Mouse (Mus musculus) left cerebral cortex, postnatal 25 days (tissue): ENCODE results near the gene Nlgn3. TPM values are rescaled to one million over a fixed set of nuclear protein-coding genes. Genes with fewer than 3 reads are reported as not detected.

Source experiments
- DNase-seq, 2 experiments: peaks; one replicate each; pipeline ENCODE4 v3.0.0; 2022; ENCODE audit warnings: low spot score in 2 of 2, mixed read lengths in 1 of 2
- intact Hi-C: fragments of 180-260 bp; cut with DNase I; formaldehyde crosslinking; loops from one replicate; pipeline ENCODE4 v1.15.1; 2025
- total RNA-seq, 2 experiments: library from RNA; stranded (reverse); gene quantifications; 2 replicates each; pipeline ENCODE4 v1.2.3; 2021

Nlgn3 gene
- total RNA-seq, result 100 to 1,000 TPM; 174 to 180 TPM

DNA sequence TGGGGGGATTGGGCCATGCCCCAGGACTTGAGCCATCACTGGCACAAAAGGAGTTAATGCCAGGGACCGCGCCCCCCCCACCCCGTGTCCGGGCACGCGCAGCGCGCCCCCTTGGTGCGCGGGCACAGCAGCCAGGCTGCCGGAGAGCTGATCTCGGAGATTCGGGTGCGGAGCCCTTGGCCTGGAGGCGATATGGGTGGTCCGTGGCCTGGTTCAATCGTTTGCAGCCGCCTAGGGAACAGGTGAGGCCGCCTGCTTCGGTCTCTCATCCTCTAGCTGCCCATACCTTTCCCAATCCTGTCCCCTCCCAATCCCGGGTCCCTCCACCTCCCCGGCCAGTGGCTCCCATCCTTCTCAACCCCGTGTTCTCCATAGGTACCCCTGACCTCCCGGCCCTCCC lies at the start of gene Nlgn3:
Gene Nlgn3 (plus strand): TSS at position 114 of the 400 bp plus-strand sequence.
- intact Hi-C loops, result no loop called here
- DNase-seq, result peak in 1 of 2 experiments; percentile 55

DNA sequence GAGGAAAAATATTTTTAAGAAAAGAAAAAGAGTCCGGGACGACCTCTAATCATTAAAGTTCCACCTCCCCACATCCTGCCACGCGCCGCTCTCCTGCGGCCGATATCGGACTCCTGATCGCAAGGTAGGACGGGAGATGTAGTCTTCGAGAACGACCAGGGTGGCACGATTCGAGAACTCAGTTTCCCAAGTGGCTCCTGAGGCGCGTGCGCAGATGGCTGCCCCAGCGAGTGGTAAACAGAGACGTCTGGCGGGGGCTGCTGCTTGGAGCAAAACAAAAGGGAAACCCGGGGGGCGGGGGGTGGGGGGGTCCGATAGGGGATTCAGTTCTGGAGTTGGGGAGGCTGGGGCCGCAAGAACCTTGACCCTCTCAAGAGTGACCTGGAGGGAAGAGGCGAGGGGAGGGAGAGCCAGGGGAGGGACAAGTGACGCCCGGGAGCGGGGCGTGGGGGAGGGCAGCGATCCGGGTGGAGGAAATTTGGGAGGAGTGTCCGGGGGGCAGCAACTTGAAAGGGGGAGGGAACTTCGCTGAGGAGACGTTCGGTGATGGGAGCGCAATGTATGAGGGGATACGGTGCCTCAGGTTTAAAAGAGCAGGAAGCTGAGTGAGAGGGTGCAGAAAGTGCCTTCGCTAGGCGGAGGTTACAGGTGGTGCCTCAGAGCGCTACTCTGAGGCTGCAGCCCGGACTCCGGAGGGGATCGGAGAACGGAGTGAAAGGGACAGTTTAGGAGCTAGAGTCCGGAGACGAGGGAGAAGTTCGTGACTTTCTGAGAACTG lies 44.8 kb upstream of the Nlgn3 start, which contains the start of gene Foxo4:
Gene Foxo4 (plus strand): TSS at position 577 of the 778 bp plus-strand sequence.
- intact Hi-C loops, result loop anchor here (1.0 to 2.0 kb wide), 3 partner anchors 21 to 79 kb away; partner anchors contain the start of genes Med12 and Snx12
- peak; percentile 84 to 90 for DNase-seq

DNA sequence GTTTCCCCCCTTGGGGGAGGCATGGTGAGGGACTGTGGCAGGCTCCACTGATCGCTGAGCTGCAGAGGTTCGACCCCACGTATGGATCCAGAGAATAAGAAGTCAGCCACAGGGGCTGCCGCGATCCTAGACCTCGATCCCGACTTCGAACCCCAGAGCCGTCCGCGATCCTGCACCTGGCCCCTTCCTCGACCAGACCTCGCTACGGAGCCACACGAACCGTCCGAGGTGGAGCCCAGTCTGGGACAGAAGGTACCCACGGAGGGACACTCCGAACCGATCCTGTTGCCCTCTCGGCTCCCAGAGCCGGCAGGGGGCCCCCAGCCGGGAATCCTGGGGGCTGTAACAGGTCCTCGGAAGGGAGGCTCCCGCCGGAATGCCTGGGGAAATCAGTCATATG lies 44.2 kb upstream of the Nlgn3 start:
- DNase-seq, result no peak
- intact Hi-C loops, result loop anchor here (1.0 to 2.0 kb wide), 3 partner anchors 20 to 78 kb away; partner anchors contain the start of genes Med12 and Snx12

DNA sequence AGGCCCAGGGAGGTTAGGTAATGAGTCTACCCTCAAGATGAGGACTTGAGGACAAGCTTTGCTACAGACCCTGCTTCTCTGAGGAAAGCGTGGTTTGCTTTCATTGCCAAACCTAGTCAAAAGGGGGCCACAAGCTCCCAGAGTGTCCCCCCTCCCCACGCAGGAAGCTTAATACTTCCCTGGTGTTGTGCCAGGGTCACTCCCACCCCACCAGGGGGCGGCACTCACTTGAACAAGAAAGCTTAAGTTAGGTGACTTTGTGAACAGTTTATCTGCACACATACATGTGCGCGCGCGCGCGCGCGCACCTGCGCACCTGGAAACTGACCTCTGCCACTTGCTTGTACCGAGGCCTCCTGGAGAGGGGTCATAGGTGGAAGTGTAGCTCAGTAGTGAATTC lies 42.4 kb upstream of the Nlgn3 start:
- intact Hi-C loops, result no loop called here
- no peak for DNase-seq

DNA sequence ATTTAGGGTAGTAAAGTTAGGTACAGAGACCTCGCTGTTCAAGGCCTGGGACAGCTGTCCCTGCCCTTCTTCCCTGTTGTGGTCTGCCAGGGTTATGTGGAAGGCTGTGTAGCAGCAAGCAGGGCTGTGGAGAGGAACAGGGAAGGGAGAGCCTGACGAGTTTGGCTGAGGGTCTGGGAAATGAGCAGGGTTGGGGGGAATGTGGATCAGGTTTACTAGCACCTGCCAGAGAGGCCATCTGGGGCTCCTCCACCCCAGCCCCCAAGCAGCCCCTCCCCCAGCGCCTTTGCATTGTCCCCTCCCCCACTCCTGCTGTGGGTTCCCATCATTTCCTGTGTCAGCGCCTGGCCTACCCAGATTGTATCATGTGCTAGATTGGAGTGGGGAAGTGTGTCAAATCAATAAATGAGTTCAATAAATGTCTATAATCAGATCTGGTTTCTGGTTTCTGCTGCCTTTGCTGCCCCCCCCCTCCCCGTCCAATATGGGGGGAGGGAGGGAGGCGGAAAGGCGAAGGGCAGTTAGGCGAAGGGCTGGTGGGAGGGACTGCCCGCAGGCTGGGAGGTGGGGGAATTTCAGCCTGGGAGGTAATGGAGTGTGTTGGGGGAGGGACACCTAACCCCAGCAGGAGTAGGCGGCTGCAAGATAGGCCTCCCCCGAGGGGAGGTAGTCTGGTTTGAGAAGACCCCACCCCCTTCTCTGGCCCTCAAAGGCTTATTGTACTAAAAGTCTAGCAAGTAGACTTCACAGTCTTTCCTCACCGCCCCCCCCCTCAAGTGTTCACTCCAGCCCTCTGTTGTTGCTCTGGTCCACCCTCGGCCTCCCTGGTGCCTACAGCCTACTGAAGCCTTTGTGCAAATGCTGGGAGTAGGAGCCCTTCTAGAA lies 38.3 kb upstream of the Nlgn3 start:
- intact Hi-C loops, result no loop called here
- DNase-seq, result no peak

DNA sequence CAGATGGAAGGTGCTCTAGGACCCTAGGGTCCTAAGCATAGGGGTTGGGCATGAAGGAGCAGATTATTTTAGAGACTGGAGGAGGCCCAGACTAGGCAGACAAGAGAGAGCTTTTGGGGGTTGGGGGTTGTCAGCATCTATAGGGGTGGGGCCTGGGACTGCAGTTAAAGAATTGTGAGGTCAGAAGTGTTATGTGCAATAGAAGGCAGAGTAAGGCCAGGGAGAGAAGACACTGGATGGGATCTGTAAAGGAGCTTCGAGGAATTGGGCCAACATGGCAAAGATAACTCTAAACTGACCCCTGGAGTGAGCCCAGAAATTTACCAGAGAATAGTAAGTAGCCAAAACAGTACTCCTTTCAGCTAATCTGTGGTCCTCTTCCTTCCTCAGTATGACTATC lies 35.1 kb upstream of the Nlgn3 start, which contains the start of gene Gm614:
Gene Gm614 (minus strand): TSS at position 101 of the 400 bp plus-strand sequence.
- intact Hi-C loops, result no loop called here
- DNase-seq, result no peak

DNA sequence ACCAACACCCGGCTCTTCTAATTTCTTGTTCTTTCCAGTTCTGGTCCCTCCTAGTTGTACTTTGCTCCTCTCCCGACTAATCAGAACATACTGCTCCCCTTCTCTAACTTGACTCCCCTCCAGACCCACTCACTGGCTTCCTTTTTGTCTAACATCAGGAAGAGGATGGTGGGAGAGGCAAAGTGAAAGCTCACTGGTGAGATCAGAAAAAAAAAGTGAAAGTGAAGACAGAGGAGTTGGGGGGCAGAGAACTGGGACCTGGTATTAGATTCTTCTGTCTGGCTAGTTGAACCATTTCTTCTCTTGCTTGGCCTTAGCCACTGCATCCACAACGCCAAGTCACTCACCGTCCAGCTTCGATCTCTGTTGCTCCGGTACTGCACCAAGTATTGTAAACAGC lies 32.3 kb upstream of the Nlgn3 start:
- intact Hi-C loops, result no loop called here
- no peak for DNase-seq

DNA sequence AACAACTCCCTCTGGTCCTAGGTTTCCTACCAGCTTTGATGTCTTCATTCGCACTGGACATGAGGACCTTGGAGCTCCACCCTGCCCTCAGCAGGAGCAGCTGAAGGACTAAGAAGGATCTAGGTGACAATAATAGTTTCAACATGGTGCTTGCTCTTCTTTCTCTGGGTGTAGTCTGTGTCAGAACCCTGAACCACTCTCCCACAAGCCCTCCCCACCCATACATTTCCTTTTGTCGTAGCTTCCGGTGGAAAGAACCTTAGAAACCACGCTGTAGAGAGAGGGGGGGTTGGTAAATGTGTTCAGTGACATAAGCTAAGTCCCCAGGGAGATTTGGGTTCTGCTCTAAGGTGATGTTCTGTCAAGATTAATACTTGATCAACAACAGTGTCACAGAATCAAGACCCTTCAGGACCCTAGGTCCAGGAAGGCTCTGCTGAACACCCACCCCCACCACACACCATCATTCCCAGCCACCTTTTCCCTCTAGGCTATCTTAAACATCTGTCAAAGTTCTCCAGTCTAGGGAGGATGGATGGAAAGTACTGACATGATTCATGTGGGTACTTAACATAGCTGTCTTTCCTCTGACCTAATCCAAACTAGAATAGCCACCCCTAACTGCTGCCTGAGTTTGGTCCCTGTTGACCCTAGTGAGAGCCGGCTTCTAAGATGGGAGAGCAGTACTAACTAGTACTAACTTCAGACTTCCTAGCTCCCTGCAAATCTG lies 30.8 kb upstream of the Nlgn3 start, which contains the start of gene Il2rg:
Gene Il2rg (minus strand): TSS at position 231 of the 730 bp plus-strand sequence.
- intact Hi-C loops, result no loop called here

DNA sequence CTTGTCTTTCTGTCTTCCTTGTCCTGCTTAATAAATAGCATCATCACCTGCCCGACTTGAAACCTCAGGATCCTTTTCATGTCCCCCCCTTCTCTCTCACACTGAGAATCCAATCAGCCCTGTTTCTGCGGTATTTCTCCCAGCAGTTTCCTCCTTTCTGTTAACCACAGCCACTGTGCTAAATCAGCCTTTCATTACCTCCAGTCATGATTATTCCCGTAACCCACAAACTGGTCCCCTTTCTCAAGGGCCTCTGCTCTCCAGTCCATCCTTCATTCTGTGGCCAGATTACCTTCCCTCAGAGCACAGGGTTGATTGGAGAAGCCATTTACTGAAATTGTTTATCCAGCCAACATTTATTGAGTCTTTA lies 30.2 kb upstream of the Nlgn3 start, which contains the start of gene Gm20489:
Gene Gm20489 (minus strand): TSS at position 269 of the 370 bp plus-strand sequence.
- intact Hi-C loops, result no loop called here
- no peak for DNase-seq

More for the DNA sequence above, 30.8 kb upstream of the Nlgn3 start, which contains the start of gene Il2rg:
- no peak for DNase-seq

DNA sequence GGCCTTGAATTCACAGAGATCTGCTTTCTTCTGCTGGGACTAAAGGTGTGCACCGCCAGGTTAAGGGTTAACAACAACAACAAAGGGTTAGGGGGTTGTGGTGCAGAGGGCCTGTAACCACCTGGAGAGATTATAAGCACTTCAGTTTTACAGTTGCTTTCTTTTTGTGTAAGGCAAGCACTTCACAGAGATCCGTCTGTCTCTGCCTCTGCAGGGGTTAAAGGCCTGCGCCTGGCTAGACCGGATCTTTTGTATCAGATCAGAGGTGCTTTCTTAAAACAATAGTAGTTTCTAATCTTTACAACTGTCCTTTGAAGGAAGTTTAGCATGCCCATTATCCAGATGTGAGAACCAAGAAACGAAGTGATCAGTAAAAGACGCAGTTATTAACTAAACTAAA lies 25.6 kb upstream of the Nlgn3 start:
- intact Hi-C loops, result loop anchor here (5.0 kb wide), 1 partner anchor 141 kb away; no protein-coding TSS in a partner anchor
- no peak for DNase-seq

DNA sequence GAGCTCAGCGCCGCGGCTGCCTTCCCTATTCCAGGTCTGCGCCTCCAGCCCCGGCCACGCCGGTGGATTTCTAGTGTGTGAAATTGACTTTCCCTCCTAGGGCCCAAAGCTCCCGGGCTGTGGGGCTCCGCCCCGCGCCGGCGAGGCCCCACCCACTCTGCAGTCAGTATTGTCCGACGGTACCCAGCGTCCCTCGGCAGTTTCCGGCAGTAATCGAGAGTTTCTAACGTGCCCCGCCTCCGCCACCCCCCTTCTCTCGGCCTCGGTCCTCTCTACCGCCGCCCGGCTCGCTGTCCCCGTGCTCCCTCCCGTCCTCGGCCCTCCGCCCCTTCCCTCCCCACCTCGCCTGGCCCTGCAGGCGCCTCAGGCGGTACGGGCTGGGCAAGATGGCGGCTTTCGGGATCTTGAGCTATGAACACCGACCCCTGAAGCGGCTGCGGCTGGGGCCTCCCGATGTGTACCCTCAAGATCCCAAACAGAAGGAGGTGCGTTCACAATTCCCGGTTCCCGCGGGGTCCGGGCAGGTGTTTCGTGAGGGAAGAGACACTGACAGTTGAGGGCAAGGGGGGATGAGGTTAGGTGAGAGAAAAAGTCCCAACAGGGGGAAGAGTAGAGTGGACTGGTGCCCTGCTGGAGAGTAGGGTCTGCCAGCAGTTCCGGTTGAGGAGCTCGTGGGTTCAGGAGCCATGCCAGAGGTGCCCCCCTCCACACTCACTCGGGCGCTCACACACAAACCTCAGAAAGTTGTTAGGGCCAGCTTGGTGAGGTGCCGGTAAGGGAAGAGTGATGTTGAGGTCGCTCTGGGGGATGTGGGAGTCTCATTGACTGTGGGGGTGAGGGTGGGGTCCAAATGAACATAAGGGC lies 24.9 kb upstream of the Nlgn3 start, which contains the start of gene Med12:
Gene Med12 (plus strand): TSS at position 156 of the 864 bp plus-strand sequence.
- DNase-seq, result peak; percentile 75 to 83
- intact Hi-C loops, result loop anchor here (2.0 to 5.0 kb wide), 3 partner anchors 19 to 142 kb away; partner anchors contain the start of genes Foxo4 and Snx12

DNA sequence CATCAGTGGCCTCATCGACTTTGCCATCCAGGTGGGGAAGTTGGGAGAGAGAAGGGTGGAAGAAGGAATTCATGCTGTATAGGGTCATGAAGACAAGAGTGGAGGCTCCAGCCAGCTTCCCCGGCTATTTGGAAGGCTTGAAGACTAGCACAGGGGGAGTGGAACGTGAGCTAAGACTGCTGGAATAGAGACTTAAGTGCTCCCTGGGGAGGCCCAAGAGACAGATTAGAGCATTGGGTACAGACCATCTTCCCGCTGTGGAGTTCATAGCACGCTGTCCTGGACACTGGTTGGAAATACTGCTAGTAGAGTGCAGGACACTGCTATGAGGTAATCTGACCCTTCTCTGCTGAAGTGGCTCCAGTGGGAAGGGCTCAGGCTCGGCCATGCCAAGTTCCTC lies 16.2 kb upstream of the Nlgn3 start:
- DNase-seq, result no peak
- intact Hi-C loops, result no loop called here

DNA sequence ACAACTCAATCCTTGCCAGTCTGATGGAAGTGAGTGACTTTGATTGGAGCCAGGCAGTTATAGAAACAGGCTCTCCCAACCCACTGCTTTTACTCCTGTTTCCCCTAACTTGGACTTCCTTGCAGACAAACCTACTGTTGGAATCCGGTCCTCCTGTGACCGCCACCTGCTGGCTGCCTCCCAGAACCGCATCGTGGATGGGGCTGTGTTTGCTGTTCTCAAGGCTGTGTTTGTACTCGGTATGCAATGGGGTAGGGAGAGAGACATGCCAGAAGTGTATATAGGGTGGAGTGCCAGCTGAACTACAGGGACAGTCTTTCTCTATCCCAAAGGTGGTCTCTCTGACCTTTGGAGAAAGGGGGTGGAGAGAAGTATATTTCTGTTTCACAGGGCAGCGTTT lies 13.4 kb upstream of the Nlgn3 start:
- intact Hi-C loops, result no loop called here
- peak in 1 of 2 experiments; percentile 60 for DNase-seq

DNA sequence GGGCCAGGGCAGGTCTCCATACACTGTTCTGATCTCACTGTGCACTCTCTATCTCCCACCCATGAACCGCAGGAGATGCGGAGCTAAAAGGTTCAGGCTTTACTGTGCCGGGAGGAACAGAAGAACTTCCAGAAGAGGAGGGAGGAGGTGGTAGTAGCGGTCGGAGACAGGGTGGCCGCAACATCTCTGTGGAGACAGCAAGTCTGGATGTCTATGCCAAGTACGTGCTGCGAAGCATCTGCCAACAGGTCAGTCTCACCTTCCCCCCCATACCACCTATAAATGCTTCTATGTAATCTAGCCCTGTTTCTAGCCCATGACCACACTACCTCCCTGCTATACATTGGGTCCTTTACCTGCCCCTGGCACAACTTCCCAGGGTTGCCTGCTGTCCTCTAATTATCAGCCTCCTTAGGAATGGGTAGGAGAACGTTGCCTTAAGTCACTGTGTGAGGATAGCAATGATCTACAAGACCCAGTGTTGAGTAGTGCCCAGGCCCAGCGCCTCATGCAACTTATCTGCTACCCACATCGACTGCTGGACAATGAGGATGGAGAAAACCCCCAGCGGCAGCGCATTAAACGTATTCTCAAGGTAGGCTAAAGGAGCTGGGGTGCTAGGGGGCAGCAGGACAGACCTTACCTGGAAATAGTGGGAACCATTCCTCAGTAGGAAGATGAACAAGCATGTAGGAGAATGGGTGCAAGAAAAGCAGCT lies 12.9 kb upstream of the Nlgn3 start:
- intact Hi-C loops, result no loop called here
- no peak for DNase-seq

DNA sequence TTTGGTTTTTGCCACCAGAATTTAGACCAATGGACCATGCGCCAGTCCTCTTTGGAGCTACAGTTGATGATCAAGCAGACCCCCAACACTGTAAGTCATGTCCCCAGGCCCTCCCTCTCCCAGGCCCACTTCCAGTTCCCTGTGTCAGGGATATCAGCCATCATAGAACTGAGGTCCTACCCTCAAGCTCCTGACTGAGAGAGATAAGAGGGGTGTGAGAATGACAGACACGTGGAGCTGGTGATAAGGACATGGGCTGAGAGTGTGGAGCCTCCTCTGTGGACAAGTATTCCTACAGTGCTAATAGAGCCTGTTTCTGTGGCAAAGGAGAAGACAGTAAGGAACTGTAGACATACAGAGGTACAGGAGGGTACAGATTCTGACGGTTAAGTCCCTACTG lies 11.4 kb upstream of the Nlgn3 start:
- DNase-seq, result no peak
- intact Hi-C loops, result no loop called here

DNA sequence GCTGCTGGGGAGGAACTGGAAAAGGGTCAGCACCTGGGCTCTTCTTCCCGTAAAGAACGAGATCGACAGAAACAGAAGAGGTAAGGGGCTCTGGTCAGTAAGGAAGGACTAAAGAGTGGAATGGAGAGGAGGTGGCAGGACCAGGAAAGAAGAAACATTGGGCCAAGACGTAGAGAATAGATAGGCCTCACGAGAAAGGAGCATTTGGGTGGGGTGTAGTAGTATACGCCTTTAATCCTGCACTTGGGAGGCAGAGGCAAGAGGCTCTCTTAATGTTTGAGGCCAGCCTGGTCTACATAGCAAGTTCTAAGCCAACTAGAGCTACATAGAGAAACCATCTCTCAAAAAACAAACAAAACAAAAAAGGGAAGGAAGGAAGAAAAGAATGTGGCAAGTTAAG lies 10.5 kb upstream of the Nlgn3 start:
- DNase-seq, result no peak
- intact Hi-C loops, result no loop called here

DNA sequence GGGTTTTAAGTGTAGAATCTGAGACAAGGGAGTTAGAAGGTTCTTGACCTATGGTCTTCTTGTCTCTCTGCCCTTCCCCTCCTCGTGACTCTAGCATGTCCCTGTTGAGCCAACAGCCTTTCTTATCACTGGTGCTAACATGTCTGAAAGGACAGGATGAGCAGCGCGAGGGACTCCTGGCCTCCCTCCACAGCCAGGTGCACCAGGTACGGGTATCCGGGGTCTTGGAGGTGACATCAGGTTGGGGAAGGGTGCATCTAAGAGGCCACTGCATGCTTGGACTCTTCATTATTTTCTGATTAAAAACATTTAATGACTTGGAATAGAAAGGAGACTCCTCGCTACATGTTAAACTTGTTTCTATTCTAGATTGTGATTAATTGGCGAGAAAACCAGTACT lies 9.9 kb upstream of the Nlgn3 start:
- intact Hi-C loops, result no loop called here
- no peak for DNase-seq

DNA sequence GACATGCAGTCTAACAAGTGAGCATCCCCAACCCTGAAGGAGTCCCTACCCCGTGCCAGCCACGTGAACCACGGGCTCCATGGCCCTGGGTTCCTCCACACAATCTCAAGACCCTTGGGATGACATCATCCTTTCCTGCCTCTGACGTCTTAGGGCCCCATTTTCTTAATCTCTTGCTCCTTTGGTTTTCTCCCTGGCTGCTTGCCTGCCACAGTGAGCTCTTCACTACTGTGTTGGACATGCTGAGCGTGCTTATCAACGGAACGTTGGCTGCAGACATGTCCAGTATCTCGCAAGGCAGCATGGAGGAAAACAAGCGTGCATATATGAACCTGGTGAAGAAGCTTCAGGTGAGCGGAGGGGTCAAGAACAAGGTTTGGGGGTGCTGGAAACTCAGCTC lies 8.9 kb upstream of the Nlgn3 start:
- intact Hi-C loops, result no loop called here
- no peak for DNase-seq
